Mouse (Mus musculus) ovary, postnatal 10 days (tissue): ENCODE results near the gene Mob1a.
A peak's percentile ranks its signal among the peaks of the same experiment; 100 is the strongest.
"Not testable (repeated sequence)": the region's sequence is repeated elsewhere in the genome, so short reads cannot be mapped to it uniquely, and the experiment has no call there.

Experiments used
- DNase-seq: peaks from one replicate; pipeline ENCODE4 v3.0.0; 2022; ENCODE audit warnings: low spot score

Mob1a gene

GRCm38 (mm10) chr6:83342957-83343356 is 17.1 kb downstream of the Mob1a start:
- DNase-seq: no peak

DNA sequence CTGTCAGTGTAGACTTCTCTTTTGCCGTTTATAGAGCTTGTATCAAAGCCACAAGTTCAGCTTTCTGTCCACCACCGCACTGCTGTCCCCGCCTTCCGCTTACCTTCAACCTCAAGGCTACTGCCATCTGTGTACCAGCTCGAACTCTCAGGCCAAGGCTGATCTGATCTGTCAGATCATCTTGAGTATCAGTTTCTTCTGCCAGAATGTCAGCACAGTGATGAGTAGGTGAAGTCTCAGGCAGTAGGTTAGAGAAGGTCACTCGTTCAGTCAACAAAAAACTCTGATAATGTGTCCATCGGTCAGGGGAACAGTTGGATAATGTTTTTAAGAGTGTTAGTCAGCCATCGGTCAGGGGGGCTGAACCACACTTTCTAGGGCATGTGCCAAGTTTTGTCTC is 19.5 kb downstream of the Mob1a start:
- DNase-seq: not testable (repeated sequence)

DNA sequence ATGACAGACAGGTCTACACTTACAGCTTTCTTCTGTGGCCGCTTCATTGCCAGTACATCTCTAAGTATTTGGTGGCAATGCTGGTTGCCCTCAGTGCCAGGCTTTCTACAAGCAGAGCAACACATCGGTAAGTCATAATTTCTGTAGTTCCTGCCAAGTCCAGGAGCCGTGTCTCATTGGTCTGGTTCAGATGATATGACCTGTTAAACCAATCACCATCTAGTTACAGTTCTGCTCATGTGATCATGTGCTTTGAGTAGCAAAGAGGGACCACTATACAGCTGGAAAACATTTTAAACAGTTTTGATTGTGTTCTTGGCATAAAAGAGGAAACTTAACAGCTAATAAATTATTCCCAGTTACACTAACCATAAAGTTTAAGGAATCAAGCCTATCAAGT is 22.1 kb downstream of the Mob1a start:
- no peak for DNase-seq

GRCm38 (mm10) chr6:83348873-83349272 is 23.1 kb downstream of the Mob1a start, which contains the start of gene Bola3:
Bola3 (plus strand) TSS chr6:83349147.
- no peak for DNase-seq

DNA sequence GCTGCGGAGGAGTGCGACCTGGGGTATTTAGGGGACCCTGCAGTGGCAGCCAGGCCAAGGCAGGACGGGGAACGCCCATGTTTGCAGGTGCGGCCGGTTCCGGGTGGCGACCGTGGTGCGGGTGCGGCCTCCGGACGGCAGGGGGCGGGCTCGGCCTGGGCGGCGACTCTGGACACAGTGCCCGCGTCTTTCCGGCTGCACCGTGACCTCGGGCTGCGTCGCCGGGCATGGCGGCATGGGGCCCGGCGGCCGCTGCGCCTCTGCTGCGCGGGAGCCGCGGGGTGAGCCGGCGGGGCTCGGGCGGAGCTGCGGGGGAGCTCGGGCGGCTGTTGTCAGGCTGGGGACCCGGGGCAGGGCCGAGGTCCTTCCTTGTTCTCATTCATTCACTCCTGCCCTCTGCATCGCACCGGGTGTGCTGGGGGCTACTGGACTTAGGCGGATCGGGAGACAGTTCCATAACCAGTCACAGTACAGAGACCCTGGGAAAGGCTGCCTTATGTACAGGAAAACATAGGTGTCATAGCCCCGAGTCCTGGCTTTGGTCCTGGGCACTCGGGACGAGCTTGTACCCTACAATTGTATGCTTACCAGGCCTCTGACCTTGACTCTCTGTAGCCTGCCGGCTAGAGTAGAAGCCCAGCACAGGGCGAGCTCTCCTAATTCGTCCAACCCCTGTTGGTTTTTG is 23.6 kb downstream of the Mob1a start:
- peak; percentile 87 for DNase-seq

GRCm38 (mm10) chr6:83350172-83350571 is 24.4 kb downstream of the Mob1a start:
- DNase-seq: no peak

GRCm38 (mm10) chr6:83350851-83351405 is 25.1 kb downstream of the Mob1a start:
- DNase-seq: no peak

DNA sequence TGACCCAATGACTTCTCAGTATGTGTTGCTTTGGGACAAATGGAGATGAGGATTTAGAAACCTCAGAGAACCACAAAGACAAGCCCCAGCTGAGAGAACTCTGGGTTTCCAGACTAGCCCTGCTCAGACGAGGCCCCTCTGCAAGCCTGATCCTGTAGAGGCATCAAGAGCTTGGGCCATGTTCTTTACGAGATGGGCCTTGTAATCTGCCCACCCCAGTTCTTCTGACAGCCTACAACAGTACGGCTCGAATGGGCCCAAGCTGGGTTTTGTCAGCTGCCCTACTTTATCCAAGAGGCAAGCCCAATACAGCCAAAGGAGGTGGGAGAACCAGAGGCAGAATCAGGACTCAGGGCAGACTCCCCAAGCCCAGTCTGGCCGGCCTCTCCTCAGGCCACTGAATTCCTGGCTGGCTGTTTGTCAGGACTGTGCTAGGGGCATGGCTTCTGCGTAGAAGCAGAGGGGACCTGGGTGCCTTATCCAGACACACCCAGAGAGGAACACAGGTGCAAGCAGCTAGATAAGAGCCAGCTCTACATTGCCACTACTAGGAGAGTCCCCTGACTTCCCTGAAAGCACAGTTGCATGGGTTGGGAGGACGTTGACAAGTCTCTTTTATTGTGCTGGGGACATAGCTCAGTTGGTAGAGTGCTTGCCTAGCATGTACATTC is 25.8 kb downstream of the Mob1a start:
- DNase-seq: no peak

GRCm38 (mm10) chr6:83352666-83353410 is 27.0 kb downstream of the Mob1a start:
- DNase-seq: no peak

- DNase-seq: no peak
Measured at GRCm38 (mm10) chr6:83354856-83355781, 29.3 kb downstream of the Mob1a start.

GRCm38 (mm10) chr6:83356569-83357138 is 30.8 kb downstream of the Mob1a start:
- DNase-seq: peak; percentile 77

DNA sequence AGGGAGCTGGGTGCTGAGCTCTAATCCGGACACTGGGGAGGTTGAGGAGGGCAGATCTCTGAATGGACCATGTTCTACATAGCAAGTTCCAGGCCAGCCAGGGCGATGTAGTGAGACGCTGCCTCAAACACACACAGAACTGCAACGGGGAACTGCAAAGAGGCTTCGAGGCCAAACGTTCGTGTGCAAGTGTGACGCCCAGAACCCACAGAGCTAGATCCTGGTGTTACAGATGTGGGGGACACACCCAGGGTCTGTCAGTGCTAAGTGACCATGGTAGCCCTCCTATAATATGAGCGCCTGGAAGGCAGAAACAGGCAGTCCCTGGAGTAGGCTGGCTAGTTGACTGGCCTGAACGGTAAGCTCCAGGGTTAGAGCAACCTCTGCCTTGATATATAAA is 31.6 kb downstream of the Mob1a start:
- no peak for DNase-seq

- no peak for DNase-seq
Measured at GRCm38 (mm10) chr6:83361523-83362248, 35.9 kb downstream of the Mob1a start.

DNA sequence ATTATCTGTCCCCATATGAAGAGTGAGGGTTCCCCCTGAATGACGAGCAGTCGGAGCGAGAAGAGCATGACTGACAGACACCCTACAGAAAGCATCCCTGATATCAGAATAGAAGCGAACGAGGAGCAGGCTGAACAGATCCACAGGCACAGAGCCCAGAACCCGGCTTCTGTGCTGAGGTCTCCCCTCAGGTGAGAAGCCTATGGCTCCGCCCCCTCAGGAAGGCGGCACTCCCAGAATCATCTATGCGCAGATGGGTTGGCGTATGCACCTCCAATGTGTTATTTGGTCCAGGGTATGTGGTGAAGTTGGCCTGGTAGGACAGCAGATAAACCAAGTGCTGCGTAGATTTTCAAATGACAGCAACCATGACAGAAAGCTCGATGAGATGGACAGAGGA is 37.3 kb downstream of the Mob1a start:
- no peak for DNase-seq

DNA sequence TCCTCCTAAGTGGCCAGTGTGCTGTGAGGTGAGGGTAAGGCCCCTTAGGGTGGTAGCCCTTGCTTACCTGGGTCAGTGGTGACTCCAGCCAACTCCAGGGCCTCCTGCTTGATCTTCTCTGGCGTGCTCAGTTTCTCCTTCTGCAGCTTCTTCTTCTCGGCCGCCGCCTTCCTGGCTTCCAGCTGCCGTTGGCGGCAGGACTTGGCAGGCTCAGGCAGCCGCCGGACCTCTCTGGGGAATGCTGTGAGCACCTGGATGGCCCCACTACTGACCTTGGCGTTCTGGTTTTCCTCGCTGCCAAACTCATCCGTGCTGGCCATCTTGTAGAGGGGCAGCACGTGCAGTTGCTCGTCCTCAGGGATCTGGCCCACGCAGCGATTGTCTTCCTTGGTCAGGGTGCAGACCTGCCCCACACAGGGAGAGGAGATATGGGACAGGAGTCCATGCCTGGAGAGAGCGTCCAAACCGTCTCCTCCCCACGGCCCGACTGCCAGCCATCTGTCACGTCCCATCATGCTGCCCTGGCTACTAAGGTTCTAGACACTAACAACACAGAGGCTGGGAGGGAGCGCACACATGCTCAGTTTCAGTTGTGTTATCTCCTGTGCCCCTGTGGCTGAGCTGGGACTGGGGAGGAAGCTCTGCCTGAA is 44.6 kb downstream of the Mob1a start:
- DNase-seq: no peak

GRCm38 (mm10) chr6:83371350-83371749 is 45.5 kb downstream of the Mob1a start:
- no peak for DNase-seq

DNA sequence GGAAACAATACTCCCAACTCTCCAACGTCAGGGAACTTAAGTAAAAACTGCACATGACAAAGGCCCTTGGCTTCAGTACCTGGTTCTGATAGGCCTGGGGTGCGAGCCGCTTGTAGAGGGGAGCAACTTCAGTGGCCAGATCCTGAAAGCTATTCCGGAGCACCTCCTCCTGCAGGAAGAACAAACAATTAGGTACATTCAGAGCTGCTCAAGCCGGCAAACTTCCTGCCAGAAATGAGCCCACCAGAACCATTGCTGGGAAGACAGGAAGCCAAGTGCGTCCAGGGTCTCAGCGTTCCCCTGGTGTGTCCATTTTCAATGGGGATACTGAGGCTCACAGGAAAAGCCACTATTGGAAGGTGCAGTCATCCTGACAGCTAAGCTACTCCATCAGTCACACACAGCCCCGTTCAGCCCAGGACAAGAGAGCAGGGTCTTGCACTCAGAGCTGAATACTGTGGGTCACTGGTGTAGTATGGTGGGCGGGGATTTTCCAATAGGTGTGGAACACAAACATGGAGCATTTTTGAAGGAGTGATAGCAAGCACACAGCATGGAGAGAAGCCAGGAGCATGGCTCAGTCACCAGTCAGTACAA is 48.0 kb downstream of the Mob1a start:
- no peak for DNase-seq

DNA sequence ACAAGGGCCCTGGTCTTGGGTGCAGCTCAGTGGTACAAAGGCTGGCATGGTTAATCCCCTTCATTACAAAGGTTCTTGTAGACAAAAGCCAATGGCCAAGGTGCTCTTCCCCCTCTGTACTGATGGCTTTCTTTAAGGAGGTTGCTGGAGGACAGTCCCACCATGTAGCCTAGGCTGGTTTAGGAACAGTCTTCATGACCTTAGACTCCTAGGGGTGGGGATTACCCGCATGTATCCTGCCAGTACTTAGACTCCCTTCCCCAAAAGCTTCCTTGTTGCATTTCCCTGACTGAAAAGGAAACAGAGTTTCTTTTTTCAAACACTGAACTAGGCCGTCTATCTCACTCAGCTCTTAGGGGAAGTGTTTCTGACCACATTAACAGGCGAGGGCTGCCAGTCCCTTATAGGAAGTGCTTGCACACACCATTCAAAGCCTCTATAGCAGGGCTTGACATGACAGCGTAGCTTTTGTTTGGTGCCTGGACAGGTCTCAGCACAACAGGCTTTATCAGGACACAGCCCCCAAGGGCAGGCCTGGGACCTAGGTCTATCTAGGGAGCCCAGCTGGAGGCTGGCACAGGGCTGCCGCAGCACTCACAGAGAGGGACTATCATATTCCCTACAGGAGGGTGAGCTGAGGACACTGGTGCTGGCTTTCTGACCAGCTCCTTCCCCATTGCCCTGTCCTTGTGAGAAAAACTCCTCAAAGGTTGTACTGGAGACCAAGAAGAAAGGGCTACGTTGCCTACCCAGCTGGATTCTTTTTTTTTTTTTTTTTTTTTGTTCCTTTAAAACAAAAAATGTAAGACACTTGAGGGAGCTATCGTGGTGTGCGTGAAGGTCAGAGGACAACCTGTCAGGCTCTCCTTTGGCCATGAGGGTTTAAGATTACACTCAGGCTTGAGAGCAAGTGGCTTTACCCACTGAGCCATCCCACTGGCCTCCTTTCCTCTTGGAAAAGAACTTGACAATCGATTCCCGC is 56.0 kb downstream of the Mob1a start:
- no peak for DNase-seq
